Mouse (Mus musculus): ENCODE measurements around the gene Mpdu1. TPM values are rescaled to one million over a fixed set of nuclear protein-coding genes. Genes with fewer than 3 reads are reported as not detected.
A peak's percentile ranks its signal among the peaks of the same experiment; 100 is the strongest.

Mpdu1 gene
- polyA plus RNA-seq, 1 experiment from 2014 or later: 39.0 TPM

DNA sequence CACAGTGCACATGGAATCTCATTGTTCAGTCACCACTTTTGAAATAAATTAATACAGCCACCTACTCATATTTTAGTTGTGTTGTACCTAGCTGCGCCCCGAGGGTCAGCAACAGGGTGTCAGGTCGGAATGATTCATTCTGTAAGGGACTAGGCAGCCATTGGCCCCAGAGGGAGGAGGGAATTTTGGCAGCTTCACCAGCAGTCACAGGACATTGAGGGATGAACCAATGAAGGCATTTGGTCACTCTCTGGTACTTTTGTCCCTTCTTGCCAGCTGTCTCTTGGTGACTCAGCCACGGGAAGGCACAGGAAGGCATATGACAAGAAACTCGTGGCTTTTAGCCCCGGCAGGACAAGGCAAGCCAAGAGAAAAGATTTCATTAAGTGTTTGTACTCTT lies 1.4 kb upstream of the Mpdu1 start:
- WGBS: 87% methylated on average over 6 of the region's 6 CpGs

GRCm38 (mm10) chr11:69662967-69663671 lies 677 bp upstream of the Mpdu1 start:
- Histone ChIP-seq H3K4me1 (replicated peaks; ENCODE audit: control insufficient read depth, insufficient read depth, low read length) (peaks cover 10% of the 10 kb centered on the region; the same call in 1 of the 2 replicates), H3K9me3 (ENCODE audit: control insufficient read depth, low read length) (no peaks in the 10 kb centered on the region), H3K27ac (ENCODE audit: low read depth, low read length) (peak overlapping the region; percentile 96), H3K4me3 (ENCODE audit: low read depth, low read length) (peak overlapping the region; percentile 47), H3K27me3 (ENCODE audit: control insufficient read depth, insufficient read depth, low read length) (no peaks in the 10 kb centered on the region), H3K9ac (ENCODE audit: low read length) (peak overlapping the region; percentile 78), H3K36me3 (ENCODE audit: control insufficient read depth, insufficient read depth, low read length) (peaks cover 23% of the 10 kb centered on the region), H3K4me2 (ENCODE audit: low read depth, low read length, severe bottlenecking) (peak overlapping the region; percentile 52)
- DNase-seq (ENCODE audit: low spot score) (no peak), ATAC-seq (replicated peaks; ENCODE audit: low FRiP score) (peak; percentile 42)
- WGBS: 70% methylated on average over 13 of the region's 13 CpGs

More for the DNA sequence above, 1.4 kb upstream of the Mpdu1 start:
- ATAC-seq (replicated peaks; ENCODE audit: low FRiP score) (no peak), DNase-seq (ENCODE audit: low spot score) (no peak)
- no peak overlapping the region for H3K9ac ChIP-seq (ENCODE audit: low read length)
- no peak overlapping the region for H3K27ac ChIP-seq (ENCODE audit: low read depth, low read length)
- H3K4me1 ChIP-seq (replicated peaks; ENCODE audit: control insufficient read depth, insufficient read depth, low read length): peaks cover 10% of the 10 kb centered on the region; the same call in 1 of the 2 replicates
- H3K4me3 ChIP-seq (ENCODE audit: low read depth, low read length): no peak overlapping the region
- no peaks in the 10 kb centered on the region for H3K9me3 ChIP-seq (ENCODE audit: control insufficient read depth, low read length)
- H3K27me3 ChIP-seq (ENCODE audit: control insufficient read depth, insufficient read depth, low read length): no peaks in the 10 kb centered on the region
- H3K36me3 ChIP-seq (ENCODE audit: control insufficient read depth, insufficient read depth, low read length): peaks cover 26% of the 10 kb centered on the region
- H3K4me2 ChIP-seq (ENCODE audit: low read depth, low read length, severe bottlenecking): no peak overlapping the region

DNA sequence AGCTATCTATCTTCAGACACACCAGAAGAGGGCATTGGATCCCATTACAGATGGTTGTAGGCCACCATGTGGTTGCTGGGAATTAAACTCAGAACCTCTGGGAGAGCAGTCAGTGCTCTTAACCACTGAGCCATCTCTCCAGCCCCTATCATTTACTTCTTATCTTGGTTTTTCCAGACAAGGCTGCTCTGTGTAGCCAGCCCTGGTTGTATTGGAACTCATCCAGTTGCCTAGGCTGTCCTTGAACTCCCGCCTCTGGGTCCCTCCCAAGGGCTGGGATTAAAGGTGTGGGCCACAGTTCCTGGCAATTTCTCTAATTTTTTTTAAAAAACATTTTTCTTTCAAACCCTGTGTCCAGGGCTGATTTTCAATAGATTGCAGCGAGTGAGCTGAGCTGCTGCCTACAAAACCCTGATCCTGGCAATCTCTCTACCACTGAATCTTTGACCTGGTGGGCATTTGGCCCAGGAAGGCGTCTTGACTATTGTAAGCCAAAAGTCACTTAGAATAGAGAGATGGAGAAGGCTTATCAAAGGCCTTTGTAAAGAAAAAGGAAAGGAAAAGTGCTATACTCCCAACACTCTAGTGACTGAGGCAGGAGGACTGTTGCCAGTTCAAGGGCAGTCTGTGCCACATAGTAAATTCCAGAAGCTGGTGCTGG lies 1.1 kb downstream of the Mpdu1 start:
- Histone ChIP-seq H3K36me3 (ENCODE audit: control insufficient read depth, insufficient read depth, low read length) (peaks cover 15% of the 10 kb centered on the region), H3K27me3 (ENCODE audit: control insufficient read depth, insufficient read depth, low read length) (no peaks in the 10 kb centered on the region), H3K9me3 (ENCODE audit: control insufficient read depth, low read length) (no peaks in the 10 kb centered on the region), H3K4me2 (ENCODE audit: low read depth, low read length, severe bottlenecking) (peak overlapping the region; percentile 52), H3K4me3 (ENCODE audit: low read depth, low read length) (peak overlapping the region; percentile 47), H3K27ac (ENCODE audit: low read depth, low read length) (peak overlapping the region; percentile 96), H3K4me1 (replicated peaks; ENCODE audit: control insufficient read depth, insufficient read depth, low read length) (peaks cover 10% of the 10 kb centered on the region; the same call in 1 of the 2 replicates), H3K9ac (ENCODE audit: low read length) (peak overlapping the region; percentile 78; the same call in 1 of the 2 replicates)
- no peak for ATAC-seq (replicated peaks; ENCODE audit: low FRiP score)
- WGBS: 90% methylated on average over 3 of the region's 3 CpGs
- no peak for DNase-seq (ENCODE audit: low spot score)

DNA sequence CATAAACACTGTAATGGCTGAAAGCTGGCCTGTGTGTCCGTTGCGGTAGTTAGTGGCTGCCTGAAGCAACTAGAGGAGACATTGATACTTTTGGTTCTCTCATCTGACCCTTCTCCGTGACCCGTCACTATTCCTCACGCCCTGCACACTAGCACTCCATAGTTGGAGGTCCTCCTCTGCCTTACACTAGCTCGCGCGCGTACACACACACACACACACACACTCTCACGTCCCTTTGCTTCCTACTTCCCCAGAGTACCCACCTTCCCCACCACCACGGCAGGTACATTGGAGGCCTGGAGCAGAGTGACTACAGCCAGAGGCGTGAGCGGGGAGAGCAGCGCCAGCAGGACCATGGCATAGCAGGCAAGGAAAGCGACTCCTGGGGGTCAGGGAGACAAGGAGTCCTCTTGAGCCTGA lies 5.0 kb downstream of the Mpdu1 start:
- Histone ChIP-seq H3K9ac (ENCODE audit: low read length) (no peak overlapping the region), H3K4me2 (ENCODE audit: low read depth, low read length, severe bottlenecking) (no peak overlapping the region), H3K4me1 (replicated peaks; ENCODE audit: control insufficient read depth, insufficient read depth, low read length) (peaks cover 13% of the 10 kb centered on the region; the same call in 1 of the 2 replicates), H3K4me3 (ENCODE audit: low read depth, low read length) (no peak overlapping the region), H3K27me3 (ENCODE audit: control insufficient read depth, insufficient read depth, low read length) (no peaks in the 10 kb centered on the region), H3K27ac (ENCODE audit: low read depth, low read length) (no peak overlapping the region), H3K36me3 (ENCODE audit: control insufficient read depth, insufficient read depth, low read length) (peaks cover 9% of the 10 kb centered on the region), H3K9me3 (ENCODE audit: control insufficient read depth, low read length) (no peaks in the 10 kb centered on the region)
- DNase-seq (ENCODE audit: low spot score) (no peak), ATAC-seq (replicated peaks; ENCODE audit: low FRiP score) (no peak)
- 83% methylated on average over 15 of the region's 15 CpGs for WGBS

GRCm38 (mm10) chr11:69656617-69657461 lies 5.6 kb downstream of the Mpdu1 start:
- peak; percentile 72 for DNase-seq (ENCODE audit: low spot score)
- Histone ChIP-seq H3K4me3 (ENCODE audit: low read depth, low read length) (no peak overlapping the region), H3K4me2 (ENCODE audit: low read depth, low read length, severe bottlenecking) (no peak overlapping the region), H3K27ac (ENCODE audit: low read depth, low read length) (no peak overlapping the region), H3K4me1 (replicated peaks; ENCODE audit: control insufficient read depth, insufficient read depth, low read length) (peaks cover 13% of the 10 kb centered on the region; the same call in 1 of the 2 replicates), H3K9ac (ENCODE audit: low read length) (no peak overlapping the region), H3K9me3 (ENCODE audit: control insufficient read depth, low read length) (no peaks in the 10 kb centered on the region), H3K27me3 (ENCODE audit: control insufficient read depth, insufficient read depth, low read length) (no peaks in the 10 kb centered on the region), H3K36me3 (ENCODE audit: control insufficient read depth, insufficient read depth, low read length) (peaks cover 13% of the 10 kb centered on the region)
- WGBS: 82% methylated on average over 10 of the region's 10 CpGs
- ATAC-seq (replicated peaks; ENCODE audit: low FRiP score): no peak

DNA sequence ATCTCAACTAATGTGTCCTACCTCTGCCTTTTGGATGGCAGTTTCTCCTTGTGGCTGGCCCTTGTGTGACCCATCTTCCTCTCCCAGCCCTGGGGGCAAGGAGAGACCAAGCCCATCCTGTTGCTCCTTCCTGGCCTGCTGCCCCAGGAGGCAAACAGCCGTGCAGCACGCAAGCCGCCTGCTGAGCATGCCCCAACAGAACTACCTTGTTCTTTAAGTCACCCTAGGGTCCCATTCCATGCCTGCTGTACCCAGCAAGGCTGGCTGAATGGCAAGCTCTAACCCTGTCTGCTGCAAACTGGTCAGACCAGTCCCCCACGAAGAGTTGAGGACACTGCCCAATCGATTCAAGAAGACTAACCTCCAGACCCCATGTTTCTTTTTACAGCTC lies 6.4 kb downstream of the Mpdu1 start:
- WGBS: 78% methylated on average over 5 of the region's 5 CpGs
- peaks cover 7% of the 10 kb centered on the region; the same call in 1 of the 2 replicates for H3K4me1 ChIP-seq (replicated peaks; ENCODE audit: control insufficient read depth, insufficient read depth, low read length)
- no peak overlapping the region for H3K4me2 ChIP-seq (ENCODE audit: low read depth, low read length, severe bottlenecking)
- no peaks in the 10 kb centered on the region for H3K27me3 ChIP-seq (ENCODE audit: control insufficient read depth, insufficient read depth, low read length)
- H3K27ac ChIP-seq (ENCODE audit: low read depth, low read length): no peak overlapping the region
- no peak for DNase-seq (ENCODE audit: low spot score)
- H3K9me3 ChIP-seq (ENCODE audit: control insufficient read depth, low read length): no peaks in the 10 kb centered on the region
- H3K4me3 ChIP-seq (ENCODE audit: low read depth, low read length): no peak overlapping the region
- no peak overlapping the region for H3K9ac ChIP-seq (ENCODE audit: low read length)
- ATAC-seq (replicated peaks; ENCODE audit: low FRiP score): no peak
- peaks cover 16% of the 10 kb centered on the region for H3K36me3 ChIP-seq (ENCODE audit: control insufficient read depth, insufficient read depth, low read length)

DNA sequence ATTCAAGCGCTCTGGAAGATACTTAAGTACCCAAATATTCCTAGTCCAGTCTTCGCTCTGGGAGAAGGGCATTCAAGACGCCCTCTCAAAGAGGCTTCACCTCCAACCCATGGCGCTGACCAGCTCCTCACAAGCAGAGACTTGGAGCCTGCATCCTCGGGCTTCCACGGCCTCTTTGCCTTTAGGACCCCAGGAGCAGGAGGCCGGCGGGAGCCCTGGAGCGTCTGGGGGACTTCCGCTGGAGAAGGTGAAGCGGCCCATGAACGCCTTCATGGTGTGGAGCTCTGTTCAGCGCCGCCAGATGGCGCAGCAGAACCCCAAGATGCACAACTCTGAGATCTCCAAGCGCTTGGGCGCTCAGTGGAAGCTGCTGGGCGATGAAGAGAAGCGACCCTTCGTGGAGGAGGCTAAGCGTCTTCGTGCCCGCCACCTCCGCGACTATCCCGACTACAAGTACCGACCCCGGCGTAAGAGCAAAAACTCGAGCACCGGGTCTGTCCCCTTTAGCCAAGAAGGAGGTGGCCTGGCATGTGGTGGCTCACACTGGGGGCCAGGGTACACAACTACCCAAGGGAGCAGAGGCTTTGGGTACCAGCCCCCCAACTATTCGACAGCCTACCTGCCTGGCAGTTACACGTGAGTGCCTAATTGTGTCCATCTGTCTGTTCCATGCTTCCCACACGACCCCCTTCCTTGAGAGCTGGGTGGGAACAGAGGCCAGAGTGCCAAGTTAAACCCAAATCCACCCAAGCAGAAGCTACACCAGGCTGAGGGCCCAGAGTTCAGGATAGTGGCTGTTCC lies 7.0 kb downstream of the Mpdu1 start, which contains the start of gene Sox15:
Sox15 (plus strand) TSS at position 51 of the 801 bp plus-strand sequence.
- H3K27me3 ChIP-seq (ENCODE audit: control insufficient read depth, insufficient read depth, low read length): no peaks in the 10 kb centered on the region
- H3K9me3 ChIP-seq (ENCODE audit: control insufficient read depth, low read length): no peaks in the 10 kb centered on the region
- peak; percentile 67; the same call in 1 of the 2 replicates for ATAC-seq (replicated peaks; ENCODE audit: low FRiP score)
- no peak within 1 kb of the TSS for H3K27ac ChIP-seq (ENCODE audit: low read depth, low read length)
- H3K9ac ChIP-seq (ENCODE audit: low read length): no peak within 1 kb of the TSS
- H3K4me1 ChIP-seq (replicated peaks; ENCODE audit: control insufficient read depth, insufficient read depth, low read length): peaks cover 7% of the 10 kb centered on the region; the same call in 1 of the 2 replicates
- peak; percentile 89 for DNase-seq (ENCODE audit: low spot score)
- peaks cover 22% of the 10 kb centered on the region for H3K36me3 ChIP-seq (ENCODE audit: control insufficient read depth, insufficient read depth, low read length)
- no peak within 1 kb of the TSS for H3K4me3 ChIP-seq (ENCODE audit: low read depth, low read length)
- H3K4me2 ChIP-seq (ENCODE audit: low read depth, low read length, severe bottlenecking): no peak within 1 kb of the TSS
- WGBS: 24% methylated on average over 34 of the region's 34 CpGs
